Mouse (Mus musculus) cerebellum, postnatal 14 days (tissue): ENCODE measurements at regions not wholly inside any gene's neighbourhood (a gene's known extent, or its start where the extent isn't known, plus 50 kb on each side); places are given as distances from the start of the nearest gene placed in this dataset.

Experiments
- DNase-seq, 2 experiments: peaks; one replicate each; pipeline ENCODE4 v3.0.0; 2021; ENCODE audit warnings: mixed read lengths in 2 of 2

- DNase-seq: no peak
Measured at GRCm38 (mm10) chr1:184534511-184534910, 197.9 kb downstream of the Hlx start.

- no peak for DNase-seq
Measured at GRCm38 (mm10) chr1:184533870-184534269, 198.5 kb downstream of the Hlx start.

GRCm38 (mm10) chr1:184532488-184533055 lies 199.8 kb downstream of the Hlx start:
- DNase-seq: no peak

DNA sequence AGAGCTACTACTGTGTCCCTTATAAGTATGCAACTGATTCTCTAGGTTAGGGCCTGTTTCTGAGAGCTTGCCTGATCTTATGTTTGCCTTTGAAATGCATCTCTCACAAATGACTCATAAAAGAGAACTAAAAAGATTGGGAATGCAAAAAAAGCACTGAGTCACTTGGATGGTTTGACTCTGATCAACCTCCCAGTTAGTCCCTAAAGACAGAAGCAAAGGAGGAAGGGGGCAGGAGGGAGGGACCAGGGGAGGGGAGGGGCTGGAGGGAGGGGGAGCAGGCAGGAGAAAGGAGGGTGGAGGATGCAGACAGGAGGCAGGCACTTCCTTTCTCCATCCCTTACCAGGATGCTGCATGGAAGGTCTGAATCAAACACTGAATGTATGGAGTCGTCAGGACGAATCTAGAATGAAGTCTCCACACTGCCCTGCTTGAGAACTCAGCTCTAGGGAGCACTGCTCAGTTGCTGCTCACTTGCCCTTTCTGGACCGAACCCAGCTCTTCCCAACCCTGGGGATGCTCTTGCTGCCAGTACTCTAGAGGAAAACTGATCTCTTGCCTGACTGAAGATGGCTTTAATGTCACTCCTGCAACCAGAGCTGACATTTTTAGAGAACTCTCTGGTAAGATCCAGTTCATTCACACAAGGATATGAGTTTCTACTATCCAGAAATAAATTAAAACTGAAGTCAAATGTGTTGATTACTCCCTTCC lies 201.7 kb downstream of the Hlx start:
- DNase-seq: no peak

DNA sequence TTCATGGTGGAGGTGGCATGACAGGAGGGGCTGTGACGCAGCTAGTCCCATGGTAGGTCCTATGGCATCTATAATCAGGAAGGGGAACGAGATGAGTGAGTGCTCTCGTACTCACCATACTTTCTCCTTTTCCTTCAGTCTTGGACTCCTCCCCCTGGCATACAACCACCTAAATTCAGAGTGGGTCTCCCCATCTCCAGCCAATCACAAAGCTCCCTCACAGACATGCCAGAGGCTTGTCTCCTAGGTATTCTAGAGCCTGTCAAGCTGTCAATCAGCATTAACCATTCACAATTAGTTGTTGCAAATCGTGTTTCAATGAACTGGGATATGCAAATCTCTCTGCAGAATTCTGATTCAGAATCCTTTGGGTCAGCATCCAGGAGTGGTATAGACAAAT lies 206.7 kb downstream of the Hlx start:
- DNase-seq: no peak

DNA sequence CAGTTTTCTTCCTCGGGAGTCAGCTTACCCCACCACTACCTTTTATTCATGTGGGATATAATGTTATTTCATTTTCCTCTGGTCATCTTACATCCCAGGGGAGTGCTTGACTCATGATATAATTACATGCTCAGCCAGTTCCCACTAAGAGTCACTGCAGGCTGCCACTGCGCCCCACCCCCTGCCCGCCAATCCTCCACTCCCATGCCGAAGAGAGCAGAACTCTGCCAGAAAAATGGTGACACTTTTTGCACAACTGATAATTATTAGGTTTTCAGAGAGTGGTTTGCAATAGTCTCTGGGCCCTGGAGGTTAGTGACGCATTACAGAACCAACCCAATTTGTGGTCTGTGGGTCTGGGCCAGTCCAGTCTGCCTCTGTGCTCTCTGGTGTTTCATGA lies 212.9 kb downstream of the Hlx start:
- DNase-seq: no peak

DNA sequence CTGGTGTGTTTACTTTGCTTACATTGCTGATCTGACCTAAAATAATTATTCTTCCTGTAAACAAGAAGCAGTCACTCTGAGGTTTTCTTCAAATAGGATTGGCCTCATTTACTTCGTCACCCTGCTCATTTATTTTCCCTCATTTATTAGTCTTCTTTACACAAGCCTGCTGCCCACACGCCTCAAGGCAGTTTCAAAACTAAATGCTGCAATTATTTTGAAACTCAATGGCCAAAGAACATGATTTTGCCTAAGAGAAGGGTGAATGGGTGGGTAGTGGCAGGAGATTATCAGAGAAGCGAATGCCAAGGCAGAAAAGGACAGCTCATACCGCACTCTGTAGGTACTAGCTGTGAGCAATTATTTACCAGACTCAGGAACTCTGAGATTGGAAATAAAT lies 227.8 kb downstream of the Hlx start:
- no peak for DNase-seq

DNA sequence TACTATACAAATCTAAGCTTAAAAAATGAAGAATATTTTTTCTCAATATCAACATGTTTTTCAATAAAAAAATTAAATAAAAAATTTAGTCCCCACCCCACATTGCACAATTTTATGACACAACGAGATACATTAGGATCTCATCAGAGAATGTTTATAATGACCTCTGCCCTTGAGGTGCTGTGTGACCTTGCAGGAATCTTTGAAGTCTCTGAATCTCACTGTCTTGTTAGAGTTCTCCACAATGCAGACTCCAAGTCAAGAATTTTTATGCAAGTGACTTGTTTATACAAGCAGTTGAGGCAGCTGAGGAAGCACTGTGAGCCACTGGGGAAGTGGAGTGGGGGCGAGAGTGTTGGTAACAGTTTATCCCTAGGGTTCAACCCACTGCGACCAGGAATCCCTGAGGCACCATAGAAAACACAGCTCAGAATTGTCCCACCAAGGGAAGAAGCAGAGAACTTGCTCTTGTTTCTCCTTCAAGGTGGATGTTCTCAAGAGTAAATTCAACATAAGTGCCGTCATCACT lies 228.5 kb downstream of the Hlx start:
- no peak for DNase-seq

GRCm38 (mm10) chr1:184500702-184501101 lies 231.7 kb downstream of the Hlx start:
- DNase-seq: no peak

DNA sequence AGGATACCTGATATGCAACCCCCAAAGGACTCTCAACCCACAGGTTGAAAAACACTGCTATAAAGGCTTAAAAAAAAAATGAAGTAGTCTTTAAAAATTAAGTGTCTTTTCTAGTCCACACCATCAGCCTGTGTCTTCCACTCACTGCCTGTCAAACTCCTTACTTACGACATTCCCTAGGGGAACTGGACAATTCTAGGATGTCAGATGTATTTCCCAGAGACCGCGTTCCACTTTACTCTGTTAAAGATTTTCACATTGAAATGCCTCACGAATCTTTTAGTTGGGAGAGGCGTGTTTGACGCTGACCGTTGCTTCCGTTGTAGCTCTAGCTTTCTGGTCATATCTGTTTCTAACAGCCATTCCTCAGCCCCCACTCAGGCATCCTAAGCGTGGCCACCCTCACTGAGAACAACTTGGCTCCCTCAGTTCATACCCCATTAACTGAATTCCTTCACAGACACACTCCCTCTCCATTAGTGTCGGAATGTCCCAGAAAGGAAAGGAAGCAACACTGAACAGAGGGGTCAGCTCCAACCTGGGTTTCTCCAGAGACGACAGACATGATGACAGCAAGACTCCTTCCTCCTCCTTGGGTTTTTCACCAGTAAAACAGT lies 233.4 kb downstream of the Hlx start:
- no peak for DNase-seq

GRCm38 (mm10) chr1:184497007-184497406 lies 235.4 kb downstream of the Hlx start:
- no peak for DNase-seq

DNA sequence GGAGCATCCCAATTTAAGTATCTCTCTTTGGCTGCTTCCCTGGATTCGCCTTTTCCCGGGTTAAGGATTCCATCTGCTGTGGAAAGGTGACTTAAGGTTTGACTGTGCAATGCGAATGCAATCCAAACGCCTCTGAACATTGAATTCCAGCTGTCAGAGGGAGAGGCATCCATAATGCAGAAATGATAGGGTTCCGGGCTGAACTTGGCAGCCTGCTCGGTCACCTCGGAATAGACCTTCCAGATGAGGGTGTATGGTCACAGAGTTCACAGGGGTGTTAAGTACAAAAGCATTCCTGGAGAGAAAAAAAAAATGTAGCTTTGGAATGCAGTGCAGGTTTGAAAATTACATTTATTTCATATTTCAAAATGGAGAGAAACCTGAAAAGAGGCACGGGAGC lies 238.6 kb downstream of the Hlx start:
- DNase-seq: no peak

DNA sequence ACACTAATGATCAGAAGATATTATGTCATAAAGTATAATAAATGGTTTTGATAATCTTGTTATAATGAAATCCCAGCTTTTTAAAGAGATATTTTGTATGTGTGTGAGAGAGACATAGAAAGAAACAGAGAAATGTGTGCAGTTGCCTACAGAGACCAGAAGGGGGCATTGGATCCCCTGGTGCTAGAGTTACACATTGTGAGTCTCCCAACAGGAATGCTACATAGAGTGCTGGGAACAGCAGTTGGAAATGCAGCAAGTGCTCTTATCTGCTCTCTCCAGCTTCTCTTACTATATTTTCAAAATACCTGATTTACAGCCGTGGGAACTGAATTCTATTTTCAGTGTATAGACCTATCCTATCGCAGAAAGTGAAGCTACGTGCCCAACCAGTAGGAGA lies 240.3 kb downstream of the Hlx start:
- DNase-seq: no peak

DNA sequence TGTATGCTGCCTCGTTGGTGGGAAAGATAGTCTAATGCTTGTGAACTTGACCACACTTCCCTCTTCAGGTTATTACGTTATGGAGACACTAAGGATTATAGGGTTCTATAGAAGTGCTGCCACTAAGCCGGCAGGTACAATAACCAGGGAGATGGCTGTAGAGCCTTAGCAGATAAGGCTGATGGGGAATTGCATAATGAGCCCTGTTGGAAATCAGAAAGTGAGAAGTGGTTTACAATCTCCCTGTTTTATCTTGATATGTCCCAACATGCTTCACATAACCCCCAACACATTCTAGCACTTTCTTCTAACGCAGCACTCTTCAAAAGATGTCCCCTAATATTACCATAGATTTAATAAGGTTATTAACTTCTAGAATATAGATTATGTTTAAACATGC lies 241.2 kb downstream of the Hlx start:
- no peak for DNase-seq

DNA sequence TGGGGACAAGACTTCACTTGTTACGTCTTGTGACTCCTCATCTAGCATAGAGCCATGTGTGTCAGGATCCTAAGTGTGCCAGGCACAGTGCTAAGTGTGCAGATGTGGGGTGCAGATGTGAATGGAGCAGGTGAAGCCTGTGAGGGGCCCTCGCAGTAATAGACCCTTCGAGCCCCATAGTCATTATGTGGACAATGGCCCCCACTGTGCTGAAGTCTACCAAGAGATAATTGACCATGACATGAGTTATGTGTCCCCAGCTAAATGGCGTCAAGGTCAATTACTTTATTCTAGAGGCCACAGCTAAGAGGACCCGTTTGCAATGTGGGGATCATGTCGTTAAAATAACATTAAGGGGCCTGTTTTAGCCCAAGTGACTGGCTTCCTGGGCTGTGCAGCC lies 245.0 kb downstream of the Hlx start:
- no peak for DNase-seq

- DNase-seq: no peak
Measured at GRCm38 (mm10) chr1:184484801-184485200, 247.6 kb downstream of the Hlx start.

DNA sequence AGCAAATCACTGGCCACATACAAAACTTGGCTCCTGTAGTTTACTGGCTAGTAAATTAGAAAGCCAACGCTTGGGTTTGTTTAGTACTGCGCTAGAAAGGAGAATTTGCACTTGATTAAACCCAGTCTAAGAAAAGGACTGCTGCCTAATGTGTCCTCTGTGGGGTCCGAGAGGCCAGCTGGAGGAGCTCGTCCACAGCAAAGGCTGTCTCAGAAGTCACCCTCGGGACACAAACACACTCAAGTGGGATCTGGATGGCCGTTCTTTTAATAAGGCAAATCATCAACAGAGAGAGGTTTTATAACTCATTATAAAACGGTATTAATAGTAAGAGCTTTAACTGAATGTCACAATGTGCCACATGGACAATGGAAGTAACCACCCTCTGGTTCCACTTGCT lies 249.0 kb downstream of the Hlx start:
- no peak for DNase-seq

DNA sequence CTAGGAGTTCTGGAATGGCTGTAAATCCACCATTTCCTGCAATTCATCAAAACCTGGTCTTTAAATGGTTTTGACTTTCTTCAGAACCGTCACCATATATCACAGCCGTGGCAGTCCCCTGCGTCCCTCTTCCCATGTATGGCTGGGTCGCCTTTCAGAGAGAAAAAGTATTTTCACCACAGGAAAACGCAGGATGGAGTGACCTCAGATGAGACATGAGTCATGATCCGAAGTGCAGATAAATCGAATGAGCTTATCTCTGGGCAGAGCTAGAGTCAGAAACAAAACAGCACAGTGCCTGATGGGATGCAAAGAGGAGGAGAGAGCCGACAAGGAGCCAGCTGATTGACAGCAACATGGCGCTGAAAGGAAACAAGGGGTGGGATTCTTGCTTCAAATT lies 250.4 kb downstream of the Hlx start:
- no peak for DNase-seq

GRCm38 (mm10) chr1:184480571-184481220 lies 251.7 kb downstream of the Hlx start:
- no peak for DNase-seq

- DNase-seq: no peak
Measured at GRCm38 (mm10) chr1:184478006-184478405, 254.4 kb downstream of the Hlx start.

DNA sequence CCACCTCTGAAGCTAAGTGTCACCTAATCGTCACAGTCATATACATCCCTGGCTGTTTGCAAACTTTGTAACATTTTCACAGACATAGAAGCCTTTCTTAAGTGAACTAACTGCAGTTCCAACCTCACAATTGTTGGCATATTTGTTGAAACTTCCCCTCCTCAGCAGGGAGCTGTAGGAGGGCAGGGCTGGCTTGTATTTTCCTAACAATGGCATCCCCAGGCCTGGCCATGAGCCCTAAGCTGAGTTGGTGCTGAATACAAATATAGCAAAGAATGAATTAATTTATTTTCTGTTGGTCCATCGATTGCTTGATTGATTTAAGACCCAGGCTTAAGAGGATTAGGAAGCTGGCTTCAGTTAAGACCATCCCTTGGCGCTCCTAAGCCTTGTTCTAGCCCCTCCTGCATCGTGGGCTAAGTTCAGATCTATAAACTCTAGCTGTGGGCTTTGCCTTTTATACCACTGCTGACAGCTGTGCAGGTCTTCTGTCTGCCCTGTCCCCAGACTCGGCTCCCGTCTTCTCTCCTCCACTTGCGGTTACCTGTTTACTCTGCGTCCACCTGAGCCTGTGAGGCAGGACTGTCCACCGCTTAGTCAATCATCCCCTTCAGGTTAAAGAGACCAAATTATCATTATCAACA lies 269.8 kb downstream of the Hlx start:
- DNase-seq: no peak

DNA sequence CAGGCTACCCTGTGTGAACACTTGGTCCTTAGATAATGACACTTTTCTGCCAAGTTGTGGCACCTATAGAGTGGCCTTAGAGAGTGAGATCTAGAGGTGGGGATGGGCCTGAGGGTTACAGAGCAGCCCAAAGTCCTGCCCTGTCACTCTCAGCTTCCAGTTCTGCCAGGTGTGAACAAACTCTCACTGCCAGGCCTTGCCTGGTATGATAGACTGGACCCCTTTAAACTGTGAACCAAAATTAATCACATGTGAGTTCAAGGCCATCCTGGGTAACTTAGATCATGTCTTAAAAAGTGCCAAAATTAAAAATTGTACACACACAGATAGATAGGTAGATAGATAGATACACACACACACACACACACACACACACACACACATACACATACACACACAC lies 271.0 kb downstream of the Hlx start:
- DNase-seq: no peak

- no peak for DNase-seq
Measured at GRCm38 (mm10) chr1:184456727-184457126, 275.7 kb downstream of the Hlx start.
